Mouse (Mus musculus) G1E (cell line): ENCODE data around the gene 2010111I01Rik. TPM values are rescaled to one million over a fixed set of nuclear protein-coding genes. Genes with fewer than 3 reads are reported as not detected.

ENCODE experiments used
- ATAC-seq: 2 replicates; pipeline ENCODE4 v1.8.0; 2016; ENCODE audit warnings: mild to moderate bottlenecking; ENCODE audit not compliant: insufficient number of reproducible peaks, poor library complexity, low FRiP score, severe bottlenecking; ENCODE audit errors: extremely low read depth
- DNase-seq: peaks from one replicate; pipeline ENCODE4 v3.0.0; 2012; ENCODE audit warnings: low spot score
- H3K27me3 ChIP-seq: 2 replicates; pipeline ENCODE4 v1.6.1; 2012; ENCODE audit warnings: mild to moderate bottlenecking, low read length, inconsistent platforms; ENCODE audit not compliant: insufficient read depth
- H3K36me3 ChIP-seq: replicated peaks from 2 replicates; pipeline ENCODE3; 2012; ENCODE audit warnings: mild to moderate bottlenecking, inconsistent platforms
- H3K4me1 ChIP-seq: 2 replicates; pipeline ENCODE4 v1.6.1; 2012; ENCODE audit warnings: low read depth, low read length, inconsistent platforms, mixed read lengths; ENCODE audit not compliant: insufficient read depth
- H3K4me3 ChIP-seq: 2 replicates; pipeline ENCODE4 v1.5.1; 2012; ENCODE audit warnings: low read depth, mild to moderate bottlenecking, inconsistent platforms, low read length, moderate library complexity, mixed read lengths
- H3K9me3 ChIP-seq: replicated peaks from 2 replicates; pipeline ENCODE4 v1.6.1; 2012; ENCODE audit warnings: inconsistent platforms
- CTCF ChIP-seq: IDR thresholded peaks from 2 replicates; pipeline ENCODE4 v1.5.1; 2012; ENCODE audit warnings: low read depth, low read length, inconsistent platforms, mixed read lengths
- GATA1 ChIP-seq: IDR thresholded peaks from 2 replicates; pipeline ENCODE4 v1.6.1; 2012; ENCODE audit warnings: borderline replicate concordance, low read length, inconsistent platforms, mixed read lengths
- GATA2 ChIP-seq: IDR thresholded peaks from 2 replicates; pipeline ENCODE4 v1.6.1; 2012; ENCODE audit warnings: low read depth, low read length, inconsistent platforms, borderline replicate concordance
- POLR2AphosphoS5 ChIP-seq: IDR thresholded peaks from 2 replicates; pipeline ENCODE4 v1.6.1; 2012; ENCODE audit warnings: low read depth, low read length, inconsistent platforms; ENCODE audit not compliant: insufficient replicate concordance
- TAL1 ChIP-seq: conservative IDR thresholded peaks from 2 replicates; pipeline ENCODE4 v1.6.1; 2012; ENCODE audit warnings: low read depth, low read length, inconsistent platforms, mixed read lengths
- polyA plus RNA-seq: library from polyadenylated mRNA; stranded (reverse); fragments of >175 nt; gene quantifications from 2 replicates; pipeline ENCODE4 v1.2.3, GENCODE M21; 2012
- total RNA-seq, 2 experiments: library from RNA; stranded (forward) in 1 of 2; stranded (reverse) in 1 of 2; fragments of 200-1000 nt in 1 of 2; fragments of >200 nt in 1 of 2; fragmentation: Nextera tagmentation in 1 of 2; gene quantifications; 2 replicates each; pipeline ENCODE4 v1.2.3; 2014 to 2017

2010111I01Rik gene
- total and polyA plus RNA-seq, 3 experiments = 14.7 to 57.2 (median 22.2) TPM

DNA sequence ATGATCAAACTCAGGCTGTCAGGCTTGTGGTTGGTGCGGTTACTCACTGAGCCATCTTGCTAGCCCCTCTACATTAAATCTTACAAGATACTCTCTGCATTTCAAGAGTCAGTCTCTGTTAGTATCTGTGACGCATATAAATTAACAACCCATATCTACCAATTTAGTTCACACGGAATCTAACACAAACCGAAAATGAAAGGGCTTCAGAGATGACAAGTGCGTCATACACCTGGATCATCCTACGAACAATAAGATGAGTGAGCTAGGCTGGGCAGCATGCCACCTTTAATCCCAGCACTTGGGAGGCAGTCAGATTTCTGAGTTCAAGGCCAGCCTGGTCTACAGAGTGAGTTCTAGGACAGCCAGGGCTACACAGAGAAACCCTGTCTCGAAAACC lies 355.1 kb downstream of the 2010111I01Rik start:
- ATAC-seq (no peak), DNase-seq (no peak)
- peaks cover 14% of the 10 kb centered on the region for H3K4me1 ChIP-seq
- H3K27me3 ChIP-seq = no peaks in the 10 kb centered on the region
- no peaks in the 10 kb centered on the region for H3K9me3 ChIP-seq
- peaks cover 48% of the 10 kb centered on the region for H3K36me3 ChIP-seq
- no peak overlapping the region for H3K4me3 ChIP-seq
- TF ChIP-seq GATA2 (no peak), TAL1 (no peak), GATA1 (no peak)

DNA sequence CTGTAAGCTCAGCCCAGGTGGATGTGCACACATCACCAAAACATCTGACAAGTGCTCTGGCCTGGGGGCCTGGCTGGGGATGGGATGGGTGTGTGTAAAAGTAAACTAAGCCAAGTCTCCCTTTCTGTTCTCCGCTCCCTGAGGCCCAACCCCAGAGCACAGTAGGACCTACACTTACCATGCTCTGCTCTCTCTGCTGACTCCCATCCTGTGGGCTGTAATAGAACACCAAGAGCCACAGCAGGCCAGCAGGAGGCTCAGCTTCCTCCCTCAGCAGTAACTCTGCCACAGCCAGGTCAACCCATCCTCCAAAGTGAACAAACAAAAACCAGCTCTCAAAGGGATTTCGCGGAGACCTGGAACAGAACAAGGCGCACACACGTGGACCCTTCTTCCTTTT lies 357.0 kb downstream of the 2010111I01Rik start:
- no peak overlapping the region for H3K4me3 ChIP-seq
- H3K36me3 ChIP-seq = peaks cover 42% of the 10 kb centered on the region
- peaks cover 19% of the 10 kb centered on the region for H3K4me1 ChIP-seq
- ATAC-seq (no peak), DNase-seq (no peak)
- H3K27me3 ChIP-seq = no peaks in the 10 kb centered on the region
- TF ChIP-seq TAL1 (no peak), CTCF (no peak), GATA1 (no peak), POLR2AphosphoS5 (no peak), GATA2 (no peak)
- no peaks in the 10 kb centered on the region for H3K9me3 ChIP-seq

DNA sequence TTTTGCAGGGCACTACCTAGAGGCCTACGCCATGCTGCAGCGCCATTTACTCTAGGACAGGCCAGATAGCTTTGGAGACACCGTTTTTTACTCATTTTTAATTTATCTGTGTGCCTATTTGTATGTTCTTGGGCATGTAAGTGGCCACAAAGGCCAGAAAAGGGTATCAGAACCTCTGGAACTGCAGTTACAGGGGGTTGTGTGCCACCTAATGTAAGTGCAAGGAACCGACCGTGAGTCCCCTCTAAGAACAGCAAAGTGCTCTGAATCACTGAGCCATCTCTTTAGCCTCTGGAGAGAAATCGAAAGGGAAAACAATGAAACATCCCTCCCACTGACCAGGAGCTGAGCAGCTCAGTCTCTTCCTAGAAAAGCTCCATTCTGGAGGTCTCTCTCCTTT lies 358.1 kb downstream of the 2010111I01Rik start:
- no peaks in the 10 kb centered on the region for H3K27me3 ChIP-seq
- no peak for ATAC-seq

DNA sequence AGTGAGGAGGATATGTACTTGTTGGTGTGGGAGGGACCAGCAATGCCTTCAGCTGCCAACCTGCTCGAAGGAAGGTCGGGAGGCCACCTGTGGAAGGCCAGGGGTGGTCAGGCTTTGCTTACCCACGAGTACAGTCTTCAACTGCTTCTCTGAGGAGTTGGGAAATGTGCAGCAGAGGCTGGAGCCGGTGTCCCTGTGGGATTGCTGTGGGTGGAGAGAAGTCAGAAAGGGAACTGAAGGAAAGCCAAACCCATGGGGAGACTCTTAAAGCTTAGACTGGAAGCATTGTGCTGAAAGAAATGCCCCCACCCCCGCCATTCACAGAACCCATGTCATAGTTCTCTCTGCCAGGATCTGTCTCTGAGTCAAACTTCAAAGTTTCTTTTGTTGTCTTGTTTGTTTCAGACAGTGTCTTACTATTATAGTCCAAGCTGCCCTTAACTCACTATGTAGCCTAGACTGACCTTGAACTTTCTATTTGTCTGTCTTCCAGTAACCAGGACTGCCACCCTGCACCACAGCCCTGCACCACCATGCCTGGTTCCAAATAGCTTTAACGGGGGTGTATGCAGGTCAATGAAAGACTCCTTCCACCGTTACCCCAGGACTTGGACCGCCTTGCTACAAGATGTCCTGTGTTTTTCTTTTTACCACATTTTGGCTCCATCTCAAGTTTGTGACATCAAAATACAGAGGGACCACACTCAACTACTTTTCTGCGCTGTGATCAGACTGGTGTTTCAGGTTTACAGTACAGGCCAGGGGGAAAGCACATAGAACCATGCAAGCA lies 358.8 kb downstream of the 2010111I01Rik start:
- H3K4me3 ChIP-seq = no peak overlapping the region
- no peak for ATAC-seq
- TF ChIP-seq TAL1 (no peak), GATA2 (no peak), CTCF (no peak), GATA1 (no peak), POLR2AphosphoS5 (no peak)

More for the DNA sequence above, 358.1 kb downstream of the 2010111I01Rik start:
- Histone ChIP-seq H3K4me3 (no peak overlapping the region), H3K36me3 (peaks cover 39% of the 10 kb centered on the region), H3K4me1 (peaks cover 16% of the 10 kb centered on the region), H3K9me3 (no peaks in the 10 kb centered on the region)
- no peak for TF ChIP-seq TAL1
- TF ChIP-seq GATA2 = no peak
- no peak for TF ChIP-seq GATA1
- TF ChIP-seq CTCF = no peak
- TF ChIP-seq POLR2AphosphoS5 = no peak
- DNase-seq = no peak

DNA sequence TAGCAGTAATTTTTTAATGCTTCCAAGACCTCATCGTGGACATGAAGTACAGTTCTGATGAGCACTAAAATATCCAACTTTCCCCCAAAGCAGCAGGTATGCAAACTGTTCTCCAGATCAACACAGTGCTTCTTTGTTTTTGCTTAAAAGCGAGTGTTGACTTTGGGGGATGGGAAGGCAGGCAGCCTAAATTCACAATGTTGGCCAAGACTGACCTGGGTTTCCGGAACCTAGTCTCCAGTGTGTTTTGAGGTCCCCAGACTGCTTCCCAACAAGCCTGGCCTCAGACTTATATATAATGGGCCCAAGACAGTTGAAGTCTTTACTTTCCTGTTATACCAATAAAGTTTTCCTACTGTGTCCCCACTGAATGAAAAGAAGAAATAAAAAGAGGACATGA lies 359.6 kb downstream of the 2010111I01Rik start:
- H3K4me3 ChIP-seq = no peak overlapping the region
- peaks cover 11% of the 10 kb centered on the region for H3K4me1 ChIP-seq
- no peak for TF ChIP-seq POLR2AphosphoS5
- no peak for TF ChIP-seq GATA2
- TF ChIP-seq TAL1 = no peak
- no peak for TF ChIP-seq CTCF
- no peaks in the 10 kb centered on the region for H3K9me3 ChIP-seq
- H3K27me3 ChIP-seq = no peaks in the 10 kb centered on the region
- no peak for ATAC-seq
- H3K36me3 ChIP-seq = peaks cover 49% of the 10 kb centered on the region
- no peak for DNase-seq

More for the DNA sequence above, 358.8 kb downstream of the 2010111I01Rik start:
- no peak for DNase-seq
- Histone ChIP-seq H3K9me3 (no peaks in the 10 kb centered on the region), H3K27me3 (no peaks in the 10 kb centered on the region), H3K36me3 (peaks cover 44% of the 10 kb centered on the region), H3K4me1 (peaks cover 14% of the 10 kb centered on the region)

DNA sequence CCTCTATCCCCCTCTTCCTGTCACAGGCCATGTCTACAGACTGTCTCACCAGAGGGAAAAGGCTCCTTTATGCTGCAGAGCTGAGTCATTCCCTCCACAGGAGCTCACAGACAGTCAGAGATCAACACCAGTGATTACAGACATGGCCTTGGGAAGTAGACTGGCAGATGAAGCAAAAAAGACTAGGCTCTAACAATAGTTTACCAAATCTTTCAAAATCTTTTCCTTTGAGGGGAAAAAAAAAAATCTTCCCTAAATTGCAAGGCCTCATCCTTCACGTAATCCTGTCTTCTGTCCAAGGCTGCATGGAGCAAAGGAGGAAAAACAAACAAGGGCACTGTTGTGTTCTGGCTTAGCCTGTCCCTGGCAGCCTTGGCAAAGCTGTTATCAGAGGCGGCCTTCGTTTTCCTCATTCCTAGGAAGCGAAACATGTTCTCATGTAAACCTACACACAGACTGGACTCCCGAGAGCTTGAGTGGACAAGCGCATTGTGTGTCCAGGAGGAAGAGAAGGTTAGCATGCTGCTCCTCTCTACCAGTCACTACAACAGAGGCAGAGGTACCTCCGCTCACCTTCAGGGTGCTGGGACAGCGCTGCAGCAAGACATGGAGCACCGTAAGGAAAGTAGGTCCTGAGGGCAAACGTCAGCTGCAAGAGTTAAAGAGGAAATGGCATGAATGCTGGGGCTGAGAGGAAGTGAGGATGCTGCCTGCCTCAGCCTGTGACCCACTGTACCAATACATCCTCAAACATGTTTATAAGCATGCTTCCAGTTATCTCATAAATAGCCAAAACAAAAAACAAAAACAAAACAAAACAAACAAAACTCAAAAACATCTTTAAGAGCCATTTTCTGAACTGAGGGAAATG lies 360.5 kb downstream of the 2010111I01Rik start:
- Histone ChIP-seq H3K27me3 (no peaks in the 10 kb centered on the region), H3K4me1 (peaks cover 11% of the 10 kb centered on the region), H3K9me3 (no peaks in the 10 kb centered on the region), H3K4me3 (no peak overlapping the region), H3K36me3 (peaks cover 58% of the 10 kb centered on the region)
- ATAC-seq = peak; percentile 93
- no peak for TF ChIP-seq GATA2
- TF ChIP-seq GATA1 = no peak
- no peak for TF ChIP-seq TAL1
- no peak for TF ChIP-seq POLR2AphosphoS5
- no peak for TF ChIP-seq CTCF
- DNase-seq = no peak
